Mouse (Mus musculus) gastrocnemius, adult 18-20 months (tissue): ENCODE measurements at regions not wholly inside any gene's neighbourhood (a gene's known extent, or its start where the extent isn't known, plus 50 kb on each side); places are given as distances from the start of the nearest gene placed in this dataset.

Experiments
- DNase-seq: peaks from one replicate; pipeline ENCODE4 v3.0.0; 2021; ENCODE audit warnings: low spot score

GRCm38 (mm10) chr10:67439042-67439635 lies 96.1 kb upstream of the Egr2 start:
- peak; percentile 26 for DNase-seq

GRCm38 (mm10) chr10:67439844-67440243 lies 95.4 kb upstream of the Egr2 start:
- no peak for DNase-seq

- no peak for DNase-seq
Measured at GRCm38 (mm10) chr10:67441243-67441642, 94.0 kb upstream of the Egr2 start.

DNA sequence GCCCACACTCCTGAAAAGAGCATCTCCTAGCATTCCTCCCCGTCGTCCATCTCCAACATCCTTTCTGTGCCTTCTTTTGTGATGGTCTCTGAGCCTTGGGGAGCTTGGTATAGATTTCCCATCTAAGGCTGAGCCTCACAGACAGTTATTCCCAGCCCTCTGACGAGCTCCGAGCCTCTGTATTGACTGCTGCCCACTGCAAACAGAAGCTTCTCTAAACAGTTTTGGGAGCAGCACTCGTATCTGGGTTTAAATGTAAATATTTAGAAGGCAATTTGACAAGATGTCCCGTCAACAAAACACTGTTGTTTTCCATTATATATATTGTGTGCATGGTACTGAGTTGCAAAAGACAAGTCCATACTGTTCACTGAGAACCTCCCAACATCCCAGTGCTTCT lies 86.4 kb upstream of the Egr2 start:
- no peak for DNase-seq

- no peak for DNase-seq
Measured at GRCm38 (mm10) chr10:67454149-67454548, 81.1 kb upstream of the Egr2 start.

GRCm38 (mm10) chr10:67458447-67459272 lies 76.6 kb upstream of the Egr2 start:
- no peak for DNase-seq

DNA sequence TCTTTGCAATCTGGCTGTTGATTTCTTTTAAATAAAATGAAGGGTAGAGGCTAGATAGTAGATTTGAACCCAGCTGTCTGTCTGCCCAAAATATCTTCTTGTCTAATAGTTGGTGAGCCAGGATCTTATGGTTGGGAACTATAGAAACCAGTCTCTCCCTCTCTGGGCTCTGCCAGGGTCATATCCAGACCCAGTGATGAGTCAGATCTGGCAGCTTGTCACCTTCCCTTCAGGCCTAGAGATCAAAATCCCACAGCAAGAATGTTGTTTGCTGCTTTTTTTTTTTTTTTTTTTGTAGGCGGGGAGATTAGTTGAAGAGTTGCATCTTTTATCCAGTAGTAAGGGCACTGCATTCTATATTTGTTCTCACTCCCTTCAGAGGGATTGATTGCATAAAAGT lies 74.0 kb upstream of the Egr2 start:
- DNase-seq, result no peak

GRCm38 (mm10) chr10:67461862-67462261 lies 73.4 kb upstream of the Egr2 start:
- no peak for DNase-seq

- DNase-seq, result no peak
Measured at GRCm38 (mm10) chr10:67468724-67469123, 66.6 kb upstream of the Egr2 start.

GRCm38 (mm10) chr10:67473016-67473415 lies 62.3 kb upstream of the Egr2 start:
- DNase-seq, result no peak

DNA sequence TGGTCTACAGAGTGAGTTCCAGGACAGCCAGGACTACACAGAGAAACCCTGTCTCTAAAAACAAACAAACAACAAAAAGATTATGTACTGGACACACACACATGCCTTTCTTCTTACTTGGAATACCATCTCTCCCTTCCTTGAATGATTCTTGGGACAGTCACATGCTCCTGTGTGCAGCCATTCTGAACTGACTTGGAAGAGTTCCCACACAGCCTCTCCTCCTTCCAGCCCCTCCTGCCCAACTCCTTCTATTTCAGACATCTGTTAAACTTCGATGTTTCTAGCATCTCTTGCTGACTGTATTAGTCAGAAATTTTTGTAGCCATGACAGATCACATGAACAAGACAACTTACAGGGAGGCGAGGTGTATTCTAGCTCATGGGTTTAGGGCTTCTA lies 60.9 kb upstream of the Egr2 start:
- DNase-seq, result no peak

- DNase-seq, result no peak
Measured at GRCm38 (mm10) chr10:67482268-67482667, 53.0 kb upstream of the Egr2 start.

- no peak for DNase-seq
Measured at GRCm38 (mm10) chr10:67483371-67483770, 51.9 kb upstream of the Egr2 start.

DNA sequence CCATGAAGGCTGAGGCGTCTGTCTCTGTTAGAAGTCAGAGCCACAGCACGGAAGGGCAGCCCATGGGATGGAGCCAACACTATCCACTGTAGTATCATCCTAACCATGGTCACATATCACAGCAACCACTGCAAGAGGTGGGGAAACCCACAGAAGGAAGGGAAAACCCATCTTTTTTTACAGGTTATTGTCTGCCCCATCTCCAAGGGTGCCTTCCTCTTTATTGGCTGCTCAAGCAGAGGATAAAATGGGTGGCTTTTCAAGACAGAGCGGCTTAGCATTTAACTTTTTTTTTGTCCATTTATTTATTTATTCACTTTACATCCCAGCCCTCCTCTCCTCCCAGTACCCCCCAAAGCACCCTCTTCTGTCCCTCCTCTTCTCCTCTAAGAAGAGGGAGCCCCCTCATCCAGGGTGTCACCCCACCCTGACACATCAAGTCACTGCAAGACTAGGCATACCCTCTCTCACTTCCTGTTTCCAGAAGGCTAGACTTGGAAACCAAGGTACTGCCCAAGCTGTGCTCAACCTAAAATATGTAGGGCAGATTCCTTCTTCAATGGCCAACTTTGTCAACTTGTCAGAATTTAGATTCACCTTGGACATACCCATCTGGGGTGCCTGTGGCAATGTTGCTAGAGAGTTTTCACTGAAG lies 51.1 kb upstream of the Egr2 start:
- no peak for DNase-seq
